Mouse (Mus musculus) heart, postnatal 4 days (tissue): ENCODE measurements around the gene Vmn1r5. TPM values are rescaled to one million over a fixed set of nuclear protein-coding genes. Genes with fewer than 3 reads are reported as not detected.
A peak's percentile ranks its signal among the peaks of the same experiment; 100 is the strongest.
"Not testable (repeated sequence)": the region's sequence is repeated elsewhere in the genome, so short reads cannot be mapped to it uniquely, and the experiment has no call there.

Experiments
- DNase-seq: peaks from one replicate; pipeline ENCODE4 v3.0.0; 2021
- total RNA-seq, 2 experiments: library from RNA; stranded (reverse); gene quantifications; 2 replicates each; pipeline ENCODE4 v1.2.3; 2021

Gene Vmn1r5
- total RNA-seq: not detected

DNA sequence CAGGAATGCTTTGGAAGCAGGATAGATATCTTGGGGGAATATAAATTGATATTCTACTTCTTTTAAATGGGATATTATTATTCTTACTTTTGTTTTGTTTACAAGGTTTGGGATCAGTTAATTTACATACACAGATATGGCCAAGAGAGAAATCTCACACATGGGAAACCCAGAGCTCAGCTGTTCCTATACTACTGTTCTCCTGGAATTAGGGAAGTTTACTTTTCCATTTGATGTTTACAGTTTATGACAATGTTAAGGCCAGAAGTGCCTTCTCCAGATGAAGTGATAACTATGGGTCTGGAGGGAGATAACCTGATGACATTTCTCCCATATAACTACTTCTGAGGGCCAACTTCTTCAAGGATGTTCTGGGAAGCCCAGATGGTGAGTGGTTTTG lies at the start of gene Vmn1r5:
TSS of gene Vmn1r5 (plus strand) at position 301 of the 400 bp plus-strand sequence.
- DNase-seq: no peak

DNA sequence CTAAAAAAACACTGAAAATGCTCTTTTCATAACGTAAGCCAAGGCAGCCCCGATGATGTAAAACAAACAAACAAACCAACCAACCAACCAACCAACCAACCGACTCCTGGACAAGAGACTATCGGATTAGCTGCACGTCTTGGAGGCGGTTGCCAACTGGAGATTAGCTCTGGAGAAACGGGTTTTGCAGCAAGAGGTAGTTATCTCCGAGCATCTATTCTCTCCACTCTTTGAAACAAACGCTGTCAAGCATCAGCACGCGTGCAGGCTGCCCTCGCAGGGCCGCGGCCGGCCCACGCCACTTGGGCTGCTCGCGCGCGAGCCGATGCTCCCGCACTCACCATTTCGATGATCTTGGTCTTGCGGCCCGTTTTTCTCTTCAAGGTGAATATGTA lies 46.7 kb upstream of the Vmn1r5 start:
- DNase-seq: no peak

DNA sequence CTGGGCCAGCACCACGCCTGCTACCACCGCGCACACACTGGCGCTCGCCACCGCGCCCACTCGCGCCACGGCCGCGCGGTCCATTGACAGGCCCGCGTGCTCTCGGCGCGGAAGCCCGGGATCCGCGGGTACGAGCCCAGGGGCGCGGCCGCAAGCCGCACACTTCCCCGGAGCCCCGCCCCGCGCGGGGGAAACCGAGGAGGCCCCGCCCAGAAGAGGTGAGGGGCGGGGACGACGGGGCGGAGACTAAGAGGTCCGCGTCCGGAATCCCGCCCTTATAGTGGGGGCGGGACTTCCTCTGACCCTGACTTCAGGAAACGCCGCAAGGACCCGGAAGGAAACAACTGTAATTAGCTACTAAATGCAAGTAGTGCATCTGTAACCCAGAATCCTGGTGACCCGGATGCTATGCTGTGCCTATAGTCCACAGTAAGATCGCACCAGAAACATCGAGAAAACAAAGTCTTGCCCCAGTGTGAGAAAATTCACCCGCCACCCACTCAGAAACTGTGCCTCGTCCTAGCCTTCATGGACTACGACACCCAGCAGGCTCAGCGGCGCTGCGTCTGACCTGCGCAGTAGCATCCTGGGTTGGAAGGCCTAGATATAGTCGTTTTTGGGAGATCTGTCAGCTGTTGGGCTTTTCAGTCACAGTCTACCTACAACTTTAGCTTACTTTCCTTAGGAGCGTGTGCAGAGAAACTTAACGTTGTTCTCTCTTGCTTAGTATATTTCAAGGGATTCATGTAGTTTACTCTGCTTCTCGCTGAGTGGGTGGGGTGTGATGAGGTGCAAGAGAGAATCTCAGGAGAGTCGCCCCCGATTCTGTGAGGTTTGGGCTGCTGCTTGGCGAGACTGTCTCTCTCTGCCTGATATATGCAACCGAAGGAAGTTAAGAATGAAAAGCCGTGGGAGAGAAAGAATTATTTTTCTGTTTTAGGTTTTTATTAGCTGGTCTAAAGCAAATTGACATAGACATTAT lies 46.1 kb upstream of the Vmn1r5 start, which contains the start of the genes Nt5c3 and Vmn1r4:
TSS of gene Nt5c3 (minus strand) at position 207 of the 982 bp plus-strand sequence.
TSS of gene Vmn1r4 (plus strand) at position 290 of the 982 bp plus-strand sequence.
- peak; percentile 93 for DNase-seq

DNA sequence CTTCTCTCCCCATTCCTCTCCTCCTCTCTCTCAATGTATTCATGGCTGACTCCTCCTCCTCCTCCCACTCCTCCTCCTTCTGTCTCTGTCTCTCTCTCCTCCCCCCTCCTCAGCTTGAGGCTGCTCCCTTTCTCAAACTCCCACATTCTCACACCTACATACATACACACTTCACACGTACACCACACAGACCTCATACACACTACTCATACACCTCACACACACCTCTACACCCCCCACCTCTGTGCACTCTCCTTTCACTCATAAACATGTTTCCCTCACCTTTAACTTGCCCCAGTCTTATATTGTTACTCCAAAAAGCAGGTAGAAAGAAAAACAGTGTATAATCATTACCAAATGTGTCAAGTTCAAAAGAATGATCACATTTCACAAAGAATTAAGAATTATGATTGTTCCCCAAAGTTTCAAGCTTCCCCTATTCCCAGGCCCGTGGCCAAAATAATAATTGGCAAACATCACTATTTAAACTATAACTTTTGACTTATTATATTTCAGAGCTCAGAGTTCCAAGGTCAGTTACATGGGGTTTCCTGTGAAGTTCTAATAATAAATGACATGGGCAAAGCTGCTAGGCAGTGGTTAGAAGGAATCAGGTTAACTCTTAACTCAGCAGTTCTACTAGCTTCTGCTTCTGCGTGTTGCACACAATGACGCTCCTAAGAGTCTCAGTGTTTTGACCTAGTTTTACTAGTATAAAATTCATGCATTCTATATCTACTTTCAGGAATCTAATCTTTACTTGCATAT lies 38.2 kb upstream of the Vmn1r5 start:
- no peak for DNase-seq

DNA sequence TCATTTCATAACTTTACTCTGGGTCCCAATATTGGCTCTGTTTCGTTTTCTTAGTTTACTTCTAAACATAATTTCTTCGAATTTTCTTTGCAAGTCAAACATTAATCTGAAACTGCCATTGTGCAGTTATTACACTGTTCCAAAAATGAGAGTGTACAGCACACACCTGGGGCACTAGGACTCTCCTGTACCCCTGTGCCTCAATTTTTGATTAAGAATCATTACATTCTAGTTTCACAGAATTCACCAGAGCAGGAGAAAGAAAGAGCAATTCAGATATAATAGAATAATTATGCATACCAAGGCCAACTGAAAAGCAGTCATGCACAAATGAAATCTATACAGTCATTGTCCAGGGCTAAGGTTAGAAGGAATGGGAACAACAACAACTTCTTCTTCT lies 37.6 kb upstream of the Vmn1r5 start:
- no peak for DNase-seq

DNA sequence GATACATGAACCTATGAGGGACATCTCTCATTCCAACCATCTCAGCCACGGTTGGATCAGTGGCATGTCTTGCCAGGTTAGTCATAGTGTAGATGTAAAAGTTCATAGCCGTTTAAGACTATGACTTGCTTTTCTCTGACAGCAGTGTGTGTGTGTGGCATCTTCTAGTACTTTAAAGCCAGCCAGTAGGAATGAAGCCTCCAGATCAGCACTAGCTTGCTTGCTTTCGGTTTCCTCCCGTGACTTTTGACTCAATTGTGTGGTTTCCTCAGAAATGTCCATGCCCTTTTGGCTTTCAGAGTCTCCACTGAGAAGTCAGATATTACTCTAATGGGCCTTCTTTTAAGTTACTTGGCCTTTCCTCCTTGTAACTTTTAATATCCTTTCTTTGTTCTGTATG lies 35.7 kb upstream of the Vmn1r5 start:
- no peak for DNase-seq

DNA sequence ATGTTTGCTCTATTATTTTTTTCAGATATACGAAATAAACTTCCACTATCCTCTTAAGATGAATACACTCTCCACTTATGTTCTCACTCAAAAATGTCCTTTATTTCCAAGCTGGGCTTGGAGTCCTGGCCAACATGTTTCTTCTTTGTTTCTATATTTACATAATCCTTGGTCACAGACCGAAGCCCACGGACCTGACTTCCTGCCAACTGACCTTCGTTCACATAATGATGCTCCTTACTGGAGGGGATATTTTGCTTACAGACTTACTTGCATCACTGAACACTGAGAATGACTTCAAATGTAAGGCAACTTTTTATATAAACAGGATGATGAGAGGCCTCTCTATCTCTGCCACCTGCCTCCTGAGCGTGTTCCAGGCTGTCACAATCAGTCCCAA lies 13.6 kb upstream of the Vmn1r5 start:
- DNase-seq: no peak

DNA sequence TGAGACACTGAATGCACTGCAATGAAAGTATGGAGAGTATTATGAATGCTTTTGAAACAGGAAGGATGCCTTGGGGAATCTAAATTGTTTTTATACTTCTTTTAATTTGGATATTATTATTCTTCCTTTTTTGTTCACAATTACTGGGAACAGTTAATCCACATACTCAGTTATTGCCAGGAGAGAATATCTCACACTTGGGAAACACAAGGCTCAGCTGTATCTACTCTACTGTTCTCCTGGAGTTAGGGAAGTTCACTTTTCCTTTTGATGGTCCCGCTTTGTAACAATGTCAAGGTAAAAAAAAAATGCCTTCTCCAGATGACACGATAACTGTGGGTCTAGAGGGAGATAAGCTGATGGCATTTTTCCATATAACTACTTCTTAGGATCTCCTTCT lies 26.9 kb downstream of the Vmn1r5 start, which contains the start of gene Vmn1r6:
TSS of gene Vmn1r6 (plus strand) at position 301 of the 400 bp plus-strand sequence.
- no peak for DNase-seq

DNA sequence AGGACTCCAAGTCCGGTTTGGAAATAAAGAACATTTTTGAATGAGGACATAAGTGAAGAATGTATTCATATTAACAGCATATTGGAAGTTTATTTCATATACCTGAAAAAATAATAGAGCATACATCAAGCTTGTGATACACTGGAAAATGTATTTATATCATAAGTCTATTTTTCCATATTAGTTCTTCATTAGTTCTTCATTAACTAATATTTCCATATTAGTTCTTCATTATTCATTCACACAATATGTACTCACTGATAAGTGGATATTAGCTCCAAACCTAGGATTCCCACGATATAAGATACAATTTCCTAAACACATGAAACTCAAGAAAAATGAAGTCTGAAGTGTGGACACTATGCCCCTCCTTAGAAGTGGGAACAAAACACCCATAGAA lies 55.2 kb downstream of the Vmn1r5 start, which contains the start of gene Vmn1r7:
TSS of gene Vmn1r7 (minus strand) at position 101 of the 400 bp plus-strand sequence.
- not testable (repeated sequence) for DNase-seq

DNA sequence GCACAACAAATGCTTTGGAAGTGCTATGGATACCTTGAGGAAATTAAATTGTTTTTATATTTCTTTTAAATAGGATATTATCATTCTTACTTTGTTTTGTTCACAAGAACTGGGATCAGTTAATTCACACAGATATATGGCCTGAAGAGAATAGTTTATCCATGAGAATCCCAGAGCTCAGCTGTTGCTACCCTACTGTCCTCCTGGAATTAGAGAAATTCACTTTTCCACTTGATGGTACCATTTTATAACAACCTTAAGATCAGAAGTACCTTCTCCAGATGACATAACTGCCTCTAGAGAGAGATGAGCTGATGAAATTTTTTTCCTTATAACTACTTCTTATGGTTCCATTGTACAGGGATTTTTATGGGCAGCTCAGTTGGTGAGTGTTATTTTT lies 61.9 kb downstream of the Vmn1r5 start, which contains the start of gene Vmn1r8:
TSS of gene Vmn1r8 (plus strand) at position 301 of the 400 bp plus-strand sequence.
- no peak for DNase-seq

DNA sequence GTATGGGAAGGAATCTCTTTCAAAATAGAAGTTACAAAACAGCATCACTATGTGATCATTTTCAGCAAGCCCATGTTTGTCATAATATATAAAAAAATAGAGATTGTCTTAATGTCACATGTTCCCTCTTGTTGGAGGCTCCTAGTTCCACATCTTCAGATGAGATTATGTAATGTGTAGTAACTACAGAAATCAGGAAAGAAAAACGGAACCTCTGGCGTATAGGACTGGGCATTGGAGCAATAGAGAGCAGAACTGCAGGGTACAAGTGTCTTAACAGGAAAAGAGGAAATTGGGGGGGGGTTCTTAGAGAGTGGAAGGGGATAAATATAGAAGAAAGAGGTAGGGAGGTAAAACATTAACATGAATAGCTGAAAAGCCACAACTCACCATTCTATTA lies 64.6 kb downstream of the Vmn1r5 start:
- no peak for DNase-seq

Other genes starting within 250 kb of the Vmn1r5 start
- 10 to 100 TPM; 43.7 to 44.9 TPM for gene Kbtbd2, start 172.5 kb upstream of the Vmn1r5 start, total RNA-seq
- gene Fkbp9, start 138.2 kb upstream of the Vmn1r5 start, total RNA-seq: 100 to 1,000 TPM; 130 to 135 TPM
- gene Nt5c3, start 46.3 kb upstream of the Vmn1r5 start, total RNA-seq: 10 to 100 TPM; 44.1 to 46.9 TPM
- gene Vmn1r4, start 46.3 kb upstream of the Vmn1r5 start, total RNA-seq: under 1 TPM in 1 of 2 experiments, not detected in 1; 0.12 TPM
- gene Vmn1r6, start 27.0 kb downstream of the Vmn1r5 start, total RNA-seq: not detected
- gene Vmn1r7, start 55.1 kb downstream of the Vmn1r5 start, total RNA-seq: not detected
- not detected for gene Vmn1r8, start 62.0 kb downstream of the Vmn1r5 start, total RNA-seq
- gene Vmn1r9, start 96.5 kb downstream of the Vmn1r5 start, total RNA-seq: not detected
- gene Vmn1r10, start 139.2 kb downstream of the Vmn1r5 start, total RNA-seq: not detected
- not detected for gene Vmn1r11, start 163.2 kb downstream of the Vmn1r5 start, total RNA-seq
- gene Vmn1r12, start 186.6 kb downstream of the Vmn1r5 start, total RNA-seq: not detected
- gene Vmn1r13, start 233.0 kb downstream of the Vmn1r5 start, total RNA-seq: not detected